Mouse (Mus musculus) urinary bladder, postnatal 36 days (tissue): Measurements from ENCODE around the gene Inka2.
A peak's percentile ranks its signal among the peaks of the same experiment; 100 is the strongest.

Experiments used
- DNase-seq, 2 experiments: peaks; one replicate each; pipeline ENCODE4 v3.0.0; 2022; ENCODE audit warnings: low spot score in 2 of 2, mixed read lengths in 1 of 2

The Inka2 gene

DNA sequence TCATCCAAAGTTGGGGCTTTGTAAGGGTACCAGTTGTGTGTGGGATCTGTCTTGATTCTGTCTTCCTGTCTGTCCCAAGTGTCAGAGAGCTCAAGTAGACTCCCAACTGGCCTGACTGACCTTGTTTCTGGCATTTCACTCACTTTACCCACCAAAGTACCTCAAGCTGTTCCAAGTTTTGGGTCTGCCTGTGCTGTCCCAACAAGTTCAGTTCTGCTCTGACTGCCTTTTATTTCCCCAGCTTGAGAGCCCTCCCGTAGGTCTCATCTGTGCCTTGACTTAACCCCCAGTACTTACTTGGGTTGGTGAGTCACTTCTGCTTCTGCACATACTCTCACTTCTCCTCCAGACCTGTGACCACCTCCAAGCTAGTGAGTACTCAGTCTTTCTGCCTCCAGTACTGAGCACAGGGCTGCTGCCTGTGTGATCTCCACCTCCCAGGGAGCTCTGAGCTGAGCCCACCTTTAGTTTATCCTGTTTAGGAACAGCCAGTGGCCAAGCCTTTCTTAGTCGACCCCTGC lies 17.3 kb downstream of the Inka2 start:
- DNase-seq, result no peak

- no peak for DNase-seq
These were observed 18.1 kb downstream of the Inka2 start for GRCm38 (mm10) chr3:105722510-105722909.

DNA sequence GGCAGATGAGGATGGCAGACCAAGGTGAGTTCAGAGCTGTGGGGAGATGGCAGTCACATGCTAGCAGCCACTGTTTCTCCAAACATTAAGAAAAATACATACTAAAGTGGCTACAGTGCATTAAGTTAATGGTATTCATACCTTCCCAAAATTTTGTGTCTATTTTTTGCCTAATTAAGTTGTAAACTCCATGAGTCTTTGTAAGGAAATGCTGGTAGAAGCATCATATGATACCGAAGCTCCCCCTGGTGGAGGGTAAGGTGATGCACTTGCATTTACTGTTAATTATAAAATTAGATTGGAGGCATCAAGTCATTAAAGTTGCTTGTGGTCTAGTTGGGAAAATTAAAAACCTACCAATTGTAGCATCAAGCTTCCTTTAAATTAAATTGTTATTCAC lies 21.6 kb downstream of the Inka2 start:
- no peak for DNase-seq

DNA sequence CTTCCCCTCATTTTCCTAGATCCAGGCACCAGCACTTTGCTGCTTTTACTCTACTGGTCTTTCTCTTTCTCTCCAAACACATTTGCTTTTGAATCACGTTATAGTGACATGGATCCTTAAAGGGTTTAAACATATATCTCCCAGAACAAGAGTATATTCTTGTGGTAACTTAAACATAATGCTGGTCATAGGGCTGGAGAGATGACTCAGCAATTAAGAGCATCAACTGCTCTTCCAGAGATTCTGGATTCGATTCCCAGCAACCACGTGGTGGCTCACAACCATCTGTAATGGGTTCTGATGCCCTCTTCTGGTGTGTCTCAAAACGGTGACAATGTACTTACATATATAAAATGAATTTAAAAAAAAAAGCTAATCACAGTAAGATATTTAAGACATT lies 28.0 kb downstream of the Inka2 start:
- no peak for DNase-seq

DNA sequence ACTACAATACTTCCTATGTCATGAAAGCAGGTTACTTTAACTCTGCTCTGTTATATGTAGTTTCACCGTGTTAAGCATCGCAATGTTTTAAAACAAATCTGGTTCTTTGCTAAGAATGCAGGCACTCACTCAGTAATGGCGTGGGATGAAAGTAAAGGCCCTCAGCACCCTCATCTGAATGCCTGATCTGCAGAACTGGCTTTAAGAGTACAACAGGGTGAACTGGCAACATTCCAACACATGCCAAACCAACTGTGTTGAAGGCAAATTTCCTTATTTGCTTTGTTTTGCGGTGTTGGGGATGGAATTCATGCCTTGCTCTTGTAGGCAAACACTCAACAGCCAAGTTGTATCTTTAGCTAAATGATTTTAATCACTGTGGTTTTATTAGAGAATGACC lies 29.1 kb downstream of the Inka2 start:
- peak in 1 of 2 experiments; percentile 28 for DNase-seq

DNA sequence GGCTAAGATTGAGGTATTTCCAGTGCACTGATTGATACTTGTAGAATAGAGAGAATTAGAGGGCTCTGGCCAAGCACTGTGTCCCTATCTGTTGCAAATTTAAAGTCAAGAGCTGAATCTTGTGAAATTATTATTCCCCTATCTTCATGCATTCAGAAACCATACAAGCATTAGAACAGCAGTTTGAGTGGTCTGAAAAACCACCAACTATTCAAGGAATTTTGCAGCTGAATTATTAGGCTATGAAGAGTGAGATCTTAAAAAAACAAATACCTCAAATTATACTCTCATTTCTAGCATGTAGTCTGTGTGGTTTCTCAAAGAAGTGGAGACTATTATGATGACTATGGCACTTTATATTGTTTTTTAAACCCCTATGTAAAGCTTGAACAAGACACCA lies 30.9 kb downstream of the Inka2 start:
- DNase-seq, result no peak

- no peak for DNase-seq
These were observed 31.7 kb downstream of the Inka2 start for GRCm38 (mm10) chr3:105736148-105736547.

GRCm38 (mm10) chr3:105737070-105737469 lies 32.7 kb downstream of the Inka2 start:
- no peak for DNase-seq

DNA sequence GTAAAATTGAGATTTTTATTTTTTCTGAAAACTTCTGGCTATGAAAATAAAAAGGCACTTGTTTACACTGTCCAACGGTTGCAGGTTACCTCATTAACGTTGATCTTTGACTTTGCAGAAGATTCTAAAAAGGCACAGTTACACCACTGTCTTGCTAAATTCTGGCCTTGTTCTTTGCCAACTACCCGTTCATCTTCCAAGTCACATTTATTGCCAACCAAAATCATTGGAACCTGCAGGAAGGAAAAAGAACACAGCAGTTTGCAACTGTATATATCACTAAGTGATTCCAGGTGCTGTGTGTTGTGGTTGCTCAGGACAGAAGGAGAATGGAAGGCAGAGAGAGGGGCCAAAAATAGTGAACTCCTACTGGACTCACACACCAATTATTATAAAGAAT lies 33.3 kb downstream of the Inka2 start:
- DNase-seq, result no peak

DNA sequence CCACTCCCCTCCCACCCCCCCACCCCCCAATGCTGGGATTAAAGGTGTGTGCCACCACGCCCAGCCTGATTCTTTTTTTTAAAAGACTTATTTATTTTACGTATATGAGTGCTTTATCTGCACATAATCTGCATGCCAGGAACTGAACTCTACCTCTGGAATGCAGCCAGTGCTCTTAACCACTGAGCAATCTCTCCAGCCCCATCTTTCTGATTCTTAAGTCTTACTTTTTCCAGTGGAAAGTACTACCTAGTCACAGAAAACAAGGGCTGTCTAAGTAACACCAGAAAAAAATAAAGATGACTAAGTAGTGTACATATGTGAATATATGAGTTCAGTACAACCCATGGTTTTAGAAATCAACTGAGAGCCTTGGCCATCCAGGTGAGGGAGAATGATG lies 42.1 kb downstream of the Inka2 start:
- no peak for DNase-seq

- DNase-seq, result no peak
These were observed 46.4 kb downstream of the Inka2 start for GRCm38 (mm10) chr3:105750810-105751209.

DNA sequence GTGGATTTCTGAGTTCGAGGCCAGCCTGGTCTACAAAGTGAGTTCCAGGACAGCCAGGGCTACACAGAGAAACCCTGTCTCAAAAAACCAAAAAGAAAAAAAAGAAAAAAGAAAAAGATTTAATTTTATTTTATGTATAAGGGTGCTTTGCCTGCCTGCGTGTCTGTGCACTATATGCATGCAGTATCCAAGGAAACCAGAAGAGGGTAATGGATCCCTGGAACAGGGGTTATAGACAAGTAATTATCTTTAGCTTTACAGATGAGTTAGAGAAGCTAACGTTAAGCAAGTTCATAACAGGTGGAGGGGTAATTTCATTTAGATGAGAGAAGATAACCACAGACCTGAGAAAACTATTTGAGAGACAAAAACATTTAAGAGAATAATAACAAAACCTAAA lies 49.8 kb downstream of the Inka2 start:
- DNase-seq, result no peak

- DNase-seq, result no peak
These were observed 50.7 kb downstream of the Inka2 start for GRCm38 (mm10) chr3:105755123-105755522.

DNA sequence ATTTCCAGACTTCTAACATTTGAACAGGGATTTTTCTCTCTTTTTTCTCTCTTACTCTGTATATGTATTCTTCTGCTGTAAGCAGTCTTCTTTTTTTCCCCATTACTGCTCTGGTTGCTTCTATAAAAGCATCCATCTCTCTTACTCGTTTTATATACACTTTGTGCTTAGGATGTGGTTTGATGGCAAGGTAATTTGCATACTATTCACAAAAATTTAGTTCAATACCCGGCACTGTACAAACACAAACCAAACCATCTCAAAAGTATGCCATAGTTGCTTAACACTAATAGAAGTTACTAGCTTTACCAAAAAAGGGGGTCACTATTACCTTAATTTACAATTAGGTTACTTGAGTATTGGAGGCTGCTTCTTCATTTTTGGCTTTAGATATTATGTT lies 52.1 kb downstream of the Inka2 start:
- DNase-seq, result no peak

GRCm38 (mm10) chr3:105757323-105758083 lies 53.1 kb downstream of the Inka2 start:
- no peak for DNase-seq

DNA sequence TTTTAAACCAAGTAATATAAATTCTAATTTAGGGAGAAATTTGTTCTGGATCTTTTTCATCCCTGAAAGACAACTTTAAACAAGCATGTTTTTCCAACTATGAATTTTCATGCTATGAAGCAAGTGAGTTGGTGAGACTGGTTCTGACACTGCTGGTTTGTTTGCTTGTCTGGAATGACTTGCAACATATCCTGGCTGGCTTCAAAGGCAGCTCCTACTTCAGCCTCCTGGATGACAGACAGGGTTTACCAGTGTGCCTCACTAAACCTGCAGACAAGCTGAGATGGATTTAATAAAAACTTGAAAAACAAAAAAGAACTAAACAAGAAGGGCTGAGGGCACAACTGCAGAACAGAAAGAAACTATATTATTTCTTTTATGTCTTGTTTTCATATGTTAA lies 53.7 kb downstream of the Inka2 start:
- DNase-seq, result no peak

DNA sequence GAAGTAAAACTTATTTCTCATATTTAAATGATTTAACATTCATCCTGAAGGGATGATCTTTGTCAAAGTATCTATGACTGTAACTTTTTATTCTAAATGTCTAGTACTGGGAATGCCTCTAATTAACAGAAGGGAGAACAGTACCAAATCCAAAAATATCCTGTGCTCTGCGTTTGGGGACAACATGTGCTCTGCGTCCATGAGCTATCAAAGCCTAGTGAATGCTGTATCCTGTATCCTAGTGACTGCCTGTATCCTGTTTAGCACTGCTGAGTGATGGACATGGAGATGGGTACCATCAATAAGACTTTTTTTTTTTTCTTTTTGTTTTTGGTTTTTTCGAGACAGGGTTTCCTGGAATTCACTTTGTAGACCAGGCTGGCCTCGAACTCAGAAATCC lies 54.3 kb downstream of the Inka2 start:
- no peak for DNase-seq

- no peak for DNase-seq
These were observed 55.7 kb downstream of the Inka2 start for GRCm38 (mm10) chr3:105760063-105760462.

- DNase-seq, result no peak
These were observed 58.9 kb downstream of the Inka2 start for GRCm38 (mm10) chr3:105763132-105763851.

GRCm38 (mm10) chr3:105768529-105768928 lies 64.1 kb downstream of the Inka2 start:
- DNase-seq, result no peak

GRCm38 (mm10) chr3:105769380-105769779 lies 65.0 kb downstream of the Inka2 start:
- DNase-seq, result no peak
